Mouse (Mus musculus) spleen, adult 2 months (tissue): ENCODE data around the gene Nbea.

Experiments used
- CTCF ChIP-seq: fragments of 200-500 bp; IDR thresholded peaks from 2 replicates; pipeline ENCODE4 v1.5.1; 2011; ENCODE audit warnings: mild to moderate bottlenecking, inconsistent platforms; ENCODE audit not compliant: insufficient read depth, insufficient read length, insufficient replicate concordance; ENCODE audit errors: extremely low read depth
- POLR2A ChIP-seq: fragments of 200-500 bp; IDR thresholded peaks from 2 replicates; pipeline ENCODE4 v1.6.1; 2011; ENCODE audit warnings: low read depth, low read length, inconsistent platforms

DNA sequence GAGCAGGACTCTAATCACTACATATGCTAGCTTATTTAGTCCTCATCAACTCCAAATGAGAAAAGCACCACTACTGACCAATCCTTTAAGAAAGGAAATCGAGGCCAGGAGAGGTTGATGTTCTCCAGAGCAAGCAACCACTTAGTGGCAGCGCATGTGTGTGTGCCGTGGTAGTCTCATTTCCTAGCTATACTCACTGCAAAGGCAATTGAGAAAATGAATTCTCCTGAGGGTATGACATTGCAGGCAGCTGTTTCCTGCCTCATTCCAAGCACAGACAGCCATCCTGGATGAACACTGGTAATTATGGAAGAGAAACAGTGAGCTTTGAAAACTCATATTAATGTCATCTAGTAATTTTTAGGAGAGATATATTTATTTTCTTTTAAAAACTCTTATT, 358.6 kb downstream of the Nbea start:
- TF ChIP-seq POLR2A (no peak), CTCF (no peak)
